Mouse (Mus musculus) heart, postnatal 0 days (tissue): ENCODE measurements around the gene Cachd1.

Experiments used
- CTCF ChIP-seq: IDR thresholded peaks from 2 replicates; pipeline ENCODE4 v1.5.1; 2016; ENCODE audit warnings: antibody characterized with exemption, control low read depth, low read depth
- EP300 ChIP-seq: IDR thresholded peaks from 2 replicates; pipeline ENCODE4 v1.6.1; 2016; ENCODE audit warnings: antibody characterized with exemption, low read depth

DNA sequence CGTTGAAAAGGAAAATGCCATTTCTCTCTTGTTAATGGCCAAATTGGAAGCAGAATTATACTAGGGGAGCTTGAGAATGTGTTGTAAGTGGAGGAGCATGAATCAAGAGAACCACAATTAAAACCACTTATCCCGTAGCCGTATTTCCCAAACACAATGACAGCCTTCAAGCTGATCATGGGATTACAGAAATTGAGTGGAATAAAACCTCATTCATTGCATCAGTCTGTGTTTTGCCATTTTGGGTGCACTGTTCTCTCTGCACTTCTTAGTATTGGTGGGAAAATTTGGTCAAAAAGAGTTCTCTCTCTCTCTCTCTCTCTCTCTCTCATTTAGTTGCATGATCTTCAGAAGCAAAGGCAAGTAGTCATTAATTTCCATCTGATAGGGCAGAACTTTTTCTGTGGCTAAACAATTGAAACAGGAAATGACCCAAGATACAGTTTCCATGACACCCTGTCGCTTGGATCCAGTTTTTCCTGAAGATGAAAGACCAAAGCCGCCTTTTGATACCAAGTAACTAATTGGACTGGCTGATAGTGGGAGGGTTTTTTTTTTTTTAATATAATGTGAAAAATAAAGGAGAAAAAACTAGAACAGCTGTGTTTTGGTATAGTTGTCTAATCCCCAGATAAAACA is 34.7 kb downstream of the Cachd1 start:
- no peak for TF ChIP-seq EP300
- TF ChIP-seq CTCF: no peak
